Mouse (Mus musculus): ENCODE measurements around the gene Tbc1d32.

DNA sequence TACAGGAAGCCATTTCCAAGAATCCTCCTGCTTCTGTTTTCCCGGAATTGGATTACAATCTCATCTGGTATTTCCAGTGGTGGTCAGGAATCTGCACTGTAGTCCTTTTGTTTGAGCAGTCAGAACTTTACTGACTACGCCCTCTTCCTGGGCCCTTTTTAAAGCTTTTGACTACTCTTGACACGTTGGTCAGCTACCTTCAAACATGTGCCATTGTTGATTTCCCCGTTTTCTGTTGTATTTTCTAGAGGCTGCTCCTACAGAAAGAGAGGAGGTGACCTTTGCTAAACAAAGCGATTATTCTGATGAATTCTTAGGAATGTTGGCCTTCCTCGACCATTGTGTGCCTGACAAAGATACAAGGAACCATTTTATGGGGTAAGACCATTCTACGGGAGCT lies 250.5 kb downstream of the Tbc1d32 start:
- TF ChIP-seq CTCF (IDR thresholded peaks at IDR 0.05; ENCODE audit: insufficient read depth, low read depth, low read length) (no peak), POLR2A (IDR thresholded peaks at IDR 0.05; ENCODE audit: insufficient read depth, low read depth, low read length) (no peak)

Data from olfactory bulb, adult 2 months (tissue).